Comparison of ENCODE assay signal across 21 mouse cellular contexts in genomic region chr16:20637410-20637809, GRCm38 (mm10). TPM values are rescaled to one million over a fixed set of nuclear protein-coding genes. Genes with fewer than 3 reads are reported as not detected.
"Had no signal": no experiment of that assay in that cellular context is flagged by ENCODE, and none has a peak within 500 bp of the region (broad histone marks: within the 10 kb centered on the region; RNA-seq: fewer than 3 reads in every experiment).

No protein-coding gene starts in this region.

- H3K4me1 ChIP-seq: midbrain, embryonic 15.5 days; neural tube, embryonic 12.5 days; stomach, embryonic 15.5 days had no signal

- ATAC-seq: midbrain, embryonic 13.5 days; midbrain, embryonic 15.5 days had no signal

- H3K27ac ChIP-seq: liver, embryonic 14.5 days; midbrain, embryonic 10.5 days; midbrain, embryonic 13.5 days; neural tube, embryonic 12.5 days; stomach, embryonic 15.5 days; stomach, postnatal 0 days had no signal

- H3K9ac ChIP-seq: liver, embryonic 14.5 days; lung, embryonic 14.5 days; midbrain, embryonic 13.5 days; midbrain, embryonic 15.5 days; neural tube, embryonic 12.5 days; stomach, embryonic 15.5 days had no signal

- H3K4me3 ChIP-seq: midbrain, embryonic 10.5 days; midbrain, embryonic 13.5 days; midbrain, embryonic 15.5 days; myocyte; neural tube, embryonic 12.5 days; stomach, embryonic 15.5 days had no signal

- H3K27me3 ChIP-seq: midbrain, embryonic 13.5 days; midbrain, embryonic 15.5 days; neural tube, embryonic 12.5 days; stomach, embryonic 15.5 days had no signal

- DNase-seq: lung, adult 18-20 months; lung, embryonic 14.5 days; lung, postnatal 10 days; lung, postnatal 4 days; right cerebral cortex, postnatal 14 days; thymus, postnatal 14 days; thymus, postnatal 36 days had no signal

- H3K4me2 ChIP-seq: lung, embryonic 14.5 days; midbrain, embryonic 13.5 days; midbrain, embryonic 15.5 days; neural tube, embryonic 12.5 days; stomach, embryonic 15.5 days had no signal

- H3K9me3 ChIP-seq: midbrain, embryonic 10.5 days; midbrain, embryonic 13.5 days; midbrain, embryonic 15.5 days; neural tube, embryonic 12.5 days; stomach, embryonic 15.5 days had no signal

- H3K36me3 ChIP-seq: neural tube, embryonic 12.5 days; stomach, embryonic 15.5 days had no signal

RNA-seq across cellular contexts. Expression of gene Ece2, which starts 7.8 kb away (rescaled TPM):
- total RNA-seq: megakaryocyte, adult 5-6 weeks; megakaryocyte-erythroid progenitor cell, adult 5-6 weeks; neutrophil, adult 5-6 weeks had no signal

RNA-seq across cellular contexts. Expression of gene Camk2n2, which starts 16.3 kb away (rescaled TPM):
- total RNA-seq: megakaryocyte-erythroid progenitor cell, adult 5-6 weeks; neutrophil, adult 5-6 weeks had no signal

RNA-seq across cellular contexts. Expression of gene Gm49333, which starts 26.0 kb away (rescaled TPM):
- total RNA-seq: megakaryocyte, adult 5-6 weeks; megakaryocyte-erythroid progenitor cell, adult 5-6 weeks; neutrophil, adult 5-6 weeks had no signal
- polyA plus RNA-seq: liver, embryonic 16.5 days; lung, embryonic 14.5 days; lung, embryonic 16.5 days; midbrain, embryonic 10.5 days; midbrain, embryonic 13.5 days; neural tube, embryonic 12.5 days; stomach, embryonic 15.5 days; stomach, postnatal 0 days; thymus, postnatal 0 days had no signal
